Mouse (Mus musculus): ENCODE measurements around the gene Ssbp3. TPM values are rescaled to one million over a fixed set of nuclear protein-coding genes. Genes with fewer than 3 reads are reported as not detected.

Gene Ssbp3
- polyA plus RNA-seq, 1 experiment from 2014 or later: 332 TPM

DNA sequence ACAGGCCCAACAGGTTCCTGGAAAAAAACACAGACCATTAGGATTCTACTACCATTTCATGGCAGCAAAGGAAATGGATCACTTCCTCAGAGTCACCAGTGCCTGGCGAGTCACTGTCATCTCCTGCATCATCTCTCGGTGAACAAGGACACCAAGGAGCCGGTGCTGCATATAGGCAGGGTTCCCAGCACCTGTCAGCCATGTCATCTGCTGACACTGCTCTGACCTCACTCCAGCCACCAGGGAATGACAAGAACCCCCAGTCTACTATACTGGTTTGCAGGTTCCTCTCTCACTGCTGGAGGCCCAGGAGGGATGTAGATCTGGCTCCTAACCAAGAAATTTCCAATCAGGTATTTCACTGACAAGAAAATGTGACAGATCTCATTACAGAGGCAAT lies 145.6 kb downstream of the Ssbp3 start:
- Histone ChIP-seq H3K27ac (no peak overlapping the region), H3K4me2 (replicated peaks) (no peak overlapping the region), H3K4me3 (no peak overlapping the region), H3K9me3 (no peaks in the 10 kb centered on the region), H3K27me3 (replicated peaks) (no peaks in the 10 kb centered on the region), H3K9ac (no peak overlapping the region), H3K36me3 (peaks cover 45% of the 10 kb centered on the region), H3K4me1 (no peaks in the 10 kb centered on the region)
- no peak for ATAC-seq (ENCODE audit: low FRiP score, low read depth)
- WGBS: 85% methylated on average over 3 of the region's 3 CpGs

DNA sequence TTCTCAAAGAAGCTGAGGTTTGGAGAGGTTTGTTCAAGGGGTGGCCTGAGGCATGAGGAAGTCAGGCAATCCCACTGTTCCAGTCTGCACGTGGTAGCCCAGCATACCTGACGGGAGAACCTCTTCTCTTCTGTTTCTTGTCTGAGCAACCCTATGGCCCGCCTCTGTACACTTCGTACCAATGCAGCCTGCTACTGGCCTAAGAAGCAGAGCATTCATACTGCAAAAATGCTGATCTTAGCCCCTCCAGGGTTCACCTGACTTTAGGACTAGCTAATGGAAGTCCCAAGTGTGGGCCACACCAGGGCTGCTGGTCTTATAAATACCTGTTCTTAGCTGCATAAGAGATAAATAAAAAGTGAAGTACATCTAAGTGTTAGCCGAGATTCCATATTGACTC lies 147.8 kb downstream of the Ssbp3 start:
- Histone ChIP-seq H3K36me3 (peaks cover 65% of the 10 kb centered on the region), H3K4me1 (no peaks in the 10 kb centered on the region), H3K4me2 (replicated peaks) (no peak overlapping the region), H3K4me3 (no peak overlapping the region), H3K27me3 (replicated peaks) (no peaks in the 10 kb centered on the region), H3K27ac (no peak overlapping the region), H3K9me3 (no peaks in the 10 kb centered on the region), H3K9ac (no peak overlapping the region)
- ATAC-seq (ENCODE audit: low FRiP score, low read depth): no peak
- WGBS: 91% methylated on average over 5 of the region's 5 CpGs

DNA sequence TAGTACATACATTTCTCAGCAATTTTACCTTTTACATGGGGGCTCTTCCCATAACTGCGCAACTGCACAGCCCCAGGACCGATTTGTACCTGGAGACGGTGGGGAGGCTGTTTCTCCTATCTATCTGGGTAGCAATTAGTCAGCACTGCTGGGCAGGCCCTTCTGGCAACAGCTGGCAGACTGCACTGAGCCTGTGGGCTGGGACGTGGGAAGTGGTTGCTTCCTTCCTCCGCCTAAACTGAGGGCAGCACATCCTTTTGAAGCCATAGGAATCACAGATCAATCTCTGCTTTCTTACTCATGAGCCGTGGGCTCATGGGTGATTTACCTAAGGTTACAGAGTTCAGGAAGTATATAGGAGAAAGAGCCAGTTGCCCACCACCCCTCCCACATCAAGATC lies 148.3 kb downstream of the Ssbp3 start:
- WGBS: 88% methylated on average over 6 of the region's 6 CpGs
- Histone ChIP-seq H3K9me3 (no peaks in the 10 kb centered on the region), H3K4me3 (no peak overlapping the region), H3K4me1 (no peaks in the 10 kb centered on the region), H3K4me2 (replicated peaks) (no peak overlapping the region), H3K27me3 (replicated peaks) (no peaks in the 10 kb centered on the region), H3K9ac (no peak overlapping the region), H3K27ac (no peak overlapping the region), H3K36me3 (peaks cover 69% of the 10 kb centered on the region)
- no peak for ATAC-seq (ENCODE audit: low FRiP score, low read depth)

DNA sequence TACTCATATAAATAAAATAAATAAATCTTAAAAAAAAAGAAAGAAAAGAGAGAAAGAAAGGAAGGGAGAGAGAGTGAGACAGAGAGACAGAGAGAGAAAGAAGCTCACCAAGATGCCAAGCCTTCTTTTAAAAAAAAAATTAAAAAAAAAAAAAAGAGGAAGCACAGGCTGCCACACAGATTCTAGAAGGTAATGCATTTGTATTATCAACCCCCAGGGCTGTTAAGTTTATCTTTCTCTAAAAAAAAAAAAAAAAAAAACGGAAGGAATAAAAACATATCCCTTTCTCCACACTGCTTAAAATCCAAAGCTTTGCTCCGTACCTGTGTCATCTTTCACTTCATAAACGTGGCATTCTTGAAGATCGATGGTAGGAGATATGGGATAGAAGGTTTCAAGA lies 151.1 kb downstream of the Ssbp3 start:
- Histone ChIP-seq H3K4me2 (replicated peaks) (no peak overlapping the region), H3K9ac (no peak overlapping the region), H3K27ac (no peak overlapping the region), H3K4me1 (peaks cover 9% of the 10 kb centered on the region; the same call in 1 of the 2 replicates), H3K27me3 (replicated peaks) (no peaks in the 10 kb centered on the region), H3K36me3 (peaks cover 78% of the 10 kb centered on the region), H3K9me3 (no peaks in the 10 kb centered on the region), H3K4me3 (no peak overlapping the region)
- WGBS: 92% methylated on average over 4 of the region's 4 CpGs
- ATAC-seq (ENCODE audit: low FRiP score, low read depth): no peak

DNA sequence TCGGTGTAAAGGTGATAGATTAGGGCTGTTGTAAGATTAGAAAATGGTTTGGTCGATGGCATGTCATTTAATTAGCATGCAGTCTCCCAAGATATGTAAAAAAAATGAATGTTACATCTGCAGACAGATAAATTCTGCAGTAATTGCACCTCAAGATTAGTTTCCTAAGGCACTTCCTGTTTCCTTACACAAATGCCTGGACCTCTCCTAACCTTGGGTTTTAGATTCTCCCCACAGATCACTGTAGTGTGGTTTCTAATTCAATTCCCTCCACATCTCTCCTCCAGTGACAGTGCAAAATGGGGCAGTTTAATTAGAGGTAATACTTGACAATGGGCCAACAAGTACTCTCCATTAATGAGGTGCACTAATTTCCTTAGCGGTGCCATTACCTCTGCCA lies 152.7 kb downstream of the Ssbp3 start:
- Histone ChIP-seq H3K9ac (no peak overlapping the region), H3K27me3 (replicated peaks) (no peaks in the 10 kb centered on the region), H3K4me2 (replicated peaks) (no peak overlapping the region), H3K9me3 (no peaks in the 10 kb centered on the region), H3K4me3 (no peak overlapping the region), H3K36me3 (peaks cover 62% of the 10 kb centered on the region), H3K27ac (no peak overlapping the region), H3K4me1 (peaks cover 16% of the 10 kb centered on the region)
- 87% methylated on average over 3 of the region's 3 CpGs for WGBS
- ATAC-seq (ENCODE audit: low FRiP score, low read depth): no peak

DNA sequence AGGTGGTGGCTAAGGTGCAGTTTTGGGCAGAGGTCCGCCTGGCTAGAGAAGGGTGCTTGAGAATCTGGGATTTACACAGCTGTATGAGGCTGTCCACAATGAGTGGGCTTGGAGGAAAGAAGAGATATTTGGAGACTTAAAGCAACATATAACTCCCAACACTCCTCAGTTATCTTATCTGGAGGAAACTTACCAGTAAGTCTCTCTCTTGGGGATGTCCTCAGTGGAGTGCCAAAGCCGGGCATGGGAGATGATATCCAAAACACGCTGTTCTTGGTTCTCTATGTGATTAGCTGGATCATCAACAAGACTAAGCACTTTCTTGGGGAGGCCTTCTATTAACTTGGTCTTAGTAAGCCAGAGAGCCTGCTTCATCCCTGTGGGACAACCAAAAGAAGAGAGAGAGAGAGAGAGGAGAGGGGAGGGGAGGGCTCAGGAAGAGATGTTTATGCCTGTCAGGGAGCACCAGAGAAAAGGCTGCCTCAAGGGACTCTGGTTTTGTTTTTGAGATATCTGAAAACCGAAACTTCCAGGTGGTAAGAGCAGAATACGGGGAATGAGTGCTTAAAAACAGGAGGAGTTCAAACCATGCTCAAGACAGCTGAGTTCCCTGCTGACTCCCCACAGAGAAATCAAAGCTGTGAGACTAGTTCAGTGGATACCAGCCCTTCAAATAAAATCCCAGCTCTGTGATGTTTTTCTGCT lies 154.0 kb downstream of the Ssbp3 start:
- Histone ChIP-seq H3K36me3 (peaks cover 49% of the 10 kb centered on the region), H3K27ac (no peak overlapping the region), H3K9me3 (no peaks in the 10 kb centered on the region), H3K4me3 (no peak overlapping the region), H3K9ac (no peak overlapping the region), H3K4me1 (peaks cover 16% of the 10 kb centered on the region), H3K27me3 (replicated peaks) (no peaks in the 10 kb centered on the region), H3K4me2 (replicated peaks) (no peak overlapping the region)
- ATAC-seq (ENCODE audit: low FRiP score, low read depth): no peak
- 92% methylated on average over 5 of the region's 5 CpGs for WGBS

DNA sequence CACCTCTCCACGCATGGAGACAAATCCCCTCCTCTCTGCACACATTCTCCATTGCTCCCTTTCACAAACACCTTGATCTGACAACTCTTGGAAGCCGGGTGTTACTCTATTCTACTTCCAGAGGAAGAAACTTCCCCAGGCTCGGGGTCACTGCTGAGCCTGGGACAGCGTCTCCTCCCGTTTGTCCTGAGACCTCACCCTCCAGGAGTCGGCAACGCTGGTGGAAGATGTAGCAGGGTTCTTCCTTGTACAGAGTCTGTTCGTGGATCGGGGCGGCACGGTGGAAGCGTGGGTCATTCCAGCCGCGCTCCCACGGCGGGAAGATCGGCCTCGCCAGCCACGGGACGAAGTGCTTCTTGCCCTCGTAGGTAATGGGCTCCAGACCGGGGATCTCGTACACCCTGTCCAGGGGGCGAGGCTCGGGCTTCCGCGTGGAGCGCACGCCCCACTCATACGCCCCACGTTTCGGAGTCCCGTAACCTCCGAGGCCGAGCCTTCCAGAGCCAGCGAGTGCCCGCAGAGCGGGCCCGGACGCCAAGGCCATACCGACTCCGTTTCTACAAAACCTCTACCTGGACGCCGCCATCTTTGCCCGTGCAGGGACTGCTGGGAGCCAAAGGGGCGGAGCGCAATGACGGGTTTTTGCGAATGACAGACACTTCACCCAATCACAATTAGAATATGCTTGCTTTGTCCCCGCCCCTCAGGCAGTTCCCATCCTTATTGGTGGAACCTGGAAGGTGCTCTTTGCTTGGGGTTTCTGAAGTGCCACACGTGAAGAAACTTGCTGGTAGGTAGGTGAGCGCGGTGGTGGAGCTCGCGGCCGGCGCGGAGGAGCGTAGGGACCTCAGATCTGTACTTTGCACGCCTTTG lies 156.0 kb downstream of the Ssbp3 start, which contains the start of the genes Mrpl37 and Cyb5rl:
TSS of gene Mrpl37 (minus strand) at position 617 of the 873 bp plus-strand sequence.
TSS of gene Cyb5rl (plus strand) at position 737 of the 873 bp plus-strand sequence.
- ATAC-seq (ENCODE audit: low FRiP score, low read depth): peak; percentile 99
- peaks cover 16% of the 10 kb centered on the region for H3K4me1 ChIP-seq
- peak within 1 kb of the TSS; percentile 88 for H3K9ac ChIP-seq
- H3K4me2 ChIP-seq (replicated peaks): peak within 1 kb of the TSS; percentile 97
- no peaks in the 10 kb centered on the region for H3K9me3 ChIP-seq
- H3K4me3 ChIP-seq: peak within 1 kb of the TSS; percentile 92
- H3K27ac ChIP-seq: no peak within 1 kb of the TSS
- no peaks in the 10 kb centered on the region for H3K27me3 ChIP-seq (replicated peaks)
- under 1% methylated on average over 60 of the region's 60 CpGs for WGBS
- peaks cover 31% of the 10 kb centered on the region for H3K36me3 ChIP-seq

DNA sequence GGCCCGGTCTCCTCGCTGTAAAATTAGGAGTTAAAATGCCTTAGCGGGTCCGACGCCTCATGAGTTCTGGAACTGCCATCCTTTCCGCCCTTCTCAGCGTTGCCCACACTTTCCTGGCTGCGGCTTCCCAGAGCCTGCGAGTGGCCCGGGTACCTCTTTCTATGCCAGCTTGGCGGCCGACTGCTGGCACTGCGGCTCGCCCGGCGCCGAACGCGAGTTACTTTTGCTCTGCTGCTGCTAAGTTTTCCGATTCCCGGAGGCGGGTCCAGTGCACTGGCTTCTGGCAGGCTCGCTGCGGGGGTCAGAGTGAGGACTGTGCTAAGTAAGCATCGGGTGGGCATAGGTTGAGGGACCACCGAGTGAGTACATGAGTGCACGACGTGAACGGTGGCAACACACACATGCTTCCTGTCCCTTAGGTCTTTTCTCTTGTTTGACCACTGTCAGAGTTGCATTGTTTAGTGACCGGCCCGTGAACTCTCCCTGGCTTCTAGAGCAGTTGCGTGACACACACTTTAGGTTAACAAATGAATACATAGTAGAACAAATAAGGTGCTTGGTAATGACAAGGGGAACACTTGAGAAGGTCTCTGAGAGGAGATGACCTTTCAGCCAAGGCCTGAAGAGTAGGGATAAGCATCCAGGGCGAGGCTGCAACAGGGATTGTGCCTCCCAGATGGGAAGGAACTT lies 156.8 kb downstream of the Ssbp3 start:
- Histone ChIP-seq H3K9ac (peak overlapping the region; percentile 88), H3K4me1 (peaks cover 16% of the 10 kb centered on the region), H3K4me3 (peak overlapping the region; percentile 92), H3K36me3 (peaks cover 24% of the 10 kb centered on the region), H3K4me2 (replicated peaks) (peak overlapping the region; percentile 97), H3K9me3 (no peaks in the 10 kb centered on the region), H3K27ac (no peak overlapping the region), H3K27me3 (replicated peaks) (no peaks in the 10 kb centered on the region)
- peak; percentile 60; the same call in 1 of the 2 replicates for ATAC-seq (ENCODE audit: low FRiP score, low read depth)
- 3% methylated on average over 33 of the region's 33 CpGs for WGBS

DNA sequence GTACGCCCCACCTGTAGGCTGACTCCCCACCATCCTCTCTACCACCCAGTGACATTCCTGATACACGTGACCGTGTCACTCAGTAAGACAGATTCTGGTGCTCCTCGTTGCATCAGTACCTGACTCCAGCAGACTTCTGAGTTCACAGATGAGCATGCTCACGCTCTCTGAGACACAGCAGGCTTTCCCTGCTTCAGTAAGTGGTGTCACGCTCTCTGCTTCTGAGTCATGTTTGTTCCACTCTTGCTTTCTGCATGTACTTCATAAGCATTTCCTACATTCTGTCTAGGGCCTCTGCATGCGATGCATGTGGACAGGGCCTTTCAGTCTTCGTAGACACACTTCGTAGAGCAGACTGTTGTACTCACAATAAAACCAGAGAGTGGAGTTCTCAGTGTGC lies 161.8 kb downstream of the Ssbp3 start:
- Histone ChIP-seq H3K9me3 (no peaks in the 10 kb centered on the region), H3K27ac (no peak overlapping the region), H3K4me1 (peaks cover 4% of the 10 kb centered on the region), H3K36me3 (no peaks in the 10 kb centered on the region), H3K4me2 (replicated peaks) (no peak overlapping the region), H3K4me3 (no peak overlapping the region), H3K9ac (no peak overlapping the region), H3K27me3 (replicated peaks) (no peaks in the 10 kb centered on the region)
- ATAC-seq (ENCODE audit: low FRiP score, low read depth): no peak
- WGBS: 88% methylated on average over 9 of the region's 9 CpGs

DNA sequence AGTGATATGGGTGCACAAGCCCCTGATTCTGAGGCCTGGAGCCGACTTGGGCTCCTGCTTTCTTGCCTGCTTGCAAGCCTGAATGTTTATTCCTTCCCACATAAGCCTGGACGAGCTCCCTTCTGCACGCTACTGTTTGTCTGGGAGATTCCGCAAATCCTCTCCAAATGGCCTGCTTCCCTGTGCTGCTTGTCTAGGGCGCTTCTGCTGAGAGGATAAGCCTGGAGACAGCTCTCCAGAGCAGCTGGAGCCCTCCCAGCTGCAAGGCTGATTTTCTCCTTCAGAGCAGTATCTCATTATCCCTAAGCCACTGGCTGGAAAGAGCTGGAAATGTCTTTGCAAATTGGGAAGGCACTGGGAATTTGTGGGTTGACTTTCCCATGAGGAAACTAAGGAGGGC lies 165.0 kb downstream of the Ssbp3 start:
- Histone ChIP-seq H3K4me2 (replicated peaks) (no peak overlapping the region), H3K36me3 (no peaks in the 10 kb centered on the region), H3K9me3 (no peaks in the 10 kb centered on the region), H3K4me3 (no peak overlapping the region), H3K27ac (no peak overlapping the region), H3K9ac (no peak overlapping the region), H3K4me1 (no peaks in the 10 kb centered on the region), H3K27me3 (replicated peaks) (no peaks in the 10 kb centered on the region)
- no peak for ATAC-seq (ENCODE audit: low FRiP score, low read depth)
- 85% methylated on average over 5 of the region's 5 CpGs for WGBS

DNA sequence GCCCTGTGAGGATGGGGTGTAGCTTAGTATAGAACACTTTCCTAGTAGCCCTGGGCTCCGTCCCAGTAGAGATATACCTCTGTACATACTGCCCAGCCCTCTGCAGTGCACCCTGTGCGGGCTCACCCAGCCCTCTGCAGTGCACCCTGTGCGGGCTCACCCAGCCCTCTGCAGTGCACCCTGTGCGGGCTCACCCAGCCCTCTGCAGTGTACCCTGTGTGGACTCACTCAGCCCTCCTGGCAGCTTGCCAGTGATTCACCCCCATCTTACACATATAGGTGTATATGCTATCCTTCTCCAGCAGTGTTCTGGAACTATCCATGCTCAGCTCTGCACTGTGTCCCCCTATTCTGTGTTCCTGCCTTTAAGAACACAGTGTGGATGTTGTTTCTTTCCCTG lies 168.4 kb downstream of the Ssbp3 start:
- Histone ChIP-seq H3K27ac (no peak overlapping the region), H3K36me3 (no peaks in the 10 kb centered on the region), H3K9ac (no peak overlapping the region), H3K4me1 (peaks cover 3% of the 10 kb centered on the region), H3K4me2 (replicated peaks) (no peak overlapping the region), H3K27me3 (replicated peaks) (no peaks in the 10 kb centered on the region), H3K9me3 (no peaks in the 10 kb centered on the region), H3K4me3 (no peak overlapping the region)
- ATAC-seq (ENCODE audit: low FRiP score, low read depth): no peak
- 94% methylated on average over 4 of the region's 4 CpGs for WGBS

DNA sequence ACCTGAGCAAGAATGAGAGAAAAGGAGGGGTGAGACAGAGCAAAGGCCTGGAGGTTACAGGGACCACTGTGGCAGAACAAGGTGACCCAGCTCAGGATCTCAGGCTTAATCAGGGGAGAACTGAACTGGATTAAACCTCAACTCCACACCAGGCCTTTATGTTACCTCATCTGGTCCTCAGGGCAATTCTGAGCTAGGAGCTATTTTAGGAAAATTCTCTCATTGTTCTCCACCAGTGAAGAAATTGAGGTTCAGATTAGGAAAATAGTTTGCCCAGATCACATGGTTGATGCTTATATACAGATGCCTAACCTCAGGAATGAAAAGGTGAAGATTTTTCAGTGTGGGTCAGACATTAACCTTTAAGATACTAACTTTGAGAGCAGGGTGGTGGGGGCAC lies 169.2 kb downstream of the Ssbp3 start:
- Histone ChIP-seq H3K9me3 (no peaks in the 10 kb centered on the region), H3K36me3 (no peaks in the 10 kb centered on the region), H3K4me1 (peaks cover 12% of the 10 kb centered on the region), H3K9ac (no peak overlapping the region), H3K27me3 (replicated peaks) (no peaks in the 10 kb centered on the region), H3K4me3 (no peak overlapping the region), H3K27ac (no peak overlapping the region), H3K4me2 (replicated peaks) (no peak overlapping the region)
- no peak for ATAC-seq (ENCODE audit: low FRiP score, low read depth)
